Mouse (Mus musculus) myocyte (in vitro differentiated cells): ENCODE measurements around the gene Tshr. TPM values are rescaled to one million over a fixed set of nuclear protein-coding genes. Genes with fewer than 3 reads are reported as not detected.
A peak's percentile ranks its signal among the peaks of the same experiment; 100 is the strongest.

Experiments used
- H3K27me3 ChIP-seq: one replicate; pipeline ENCODE4 v1.6.1; 2011; ENCODE audit not compliant: control insufficient read depth, insufficient read depth, insufficient read length
- H3K36me3 ChIP-seq: one replicate; pipeline ENCODE4 v1.6.1; 2011; ENCODE audit not compliant: control insufficient read depth, insufficient read depth
- H3K4me2 ChIP-seq: one replicate; pipeline ENCODE4 v1.6.1; 2011; ENCODE audit warnings: low read depth, control low read depth
- H3K4me3 ChIP-seq: one replicate; pipeline ENCODE4 v1.5.1; 2011; ENCODE audit warnings: mild to moderate bottlenecking, control low read depth, moderate library complexity
- H3K79me2 ChIP-seq: one replicate; pipeline ENCODE4 v1.6.1; 2011; ENCODE audit not compliant: control insufficient read depth, insufficient read depth
- H3ac ChIP-seq: one replicate; pipeline ENCODE4 v1.6.1; 2011; ENCODE audit not compliant: control insufficient read depth, insufficient read length
- CEBPB ChIP-seq: IDR thresholded peaks from 2 replicates; pipeline ENCODE4 v1.6.1; 2011; ENCODE audit warnings: mild to moderate bottlenecking, moderate library complexity; ENCODE audit not compliant: poor library complexity, insufficient read depth, severe bottlenecking
- E2F4 ChIP-seq: IDR thresholded peaks from one replicate; pipeline ENCODE4 v1.6.1; 2011; ENCODE audit warnings: mild to moderate bottlenecking, control low read depth, moderate library complexity; ENCODE audit not compliant: insufficient read depth
- MAX ChIP-seq: IDR thresholded peaks from one replicate; pipeline ENCODE4 v1.6.1; 2011; ENCODE audit warnings: low read depth, mild to moderate bottlenecking, control low read depth
- MYOD1 ChIP-seq, 3 experiments: IDR thresholded peaks; one replicate each; pipeline ENCODE4 v1.6.1; 2011; ENCODE audit warnings: control low read depth in 2 of 3, low read depth in 2 of 3, mild to moderate bottlenecking in 2 of 3, moderate library complexity in 1 of 3; ENCODE audit not compliant: insufficient read length in 2 of 3, control insufficient read depth in 1 of 3
- MYOG ChIP-seq, 3 experiments: IDR thresholded peaks; one replicate each; pipeline ENCODE4 v1.6.1; 2011; ENCODE audit warnings: control low read depth in 2 of 3, low read depth in 2 of 3, mild to moderate bottlenecking in 2 of 3; ENCODE audit not compliant: insufficient read length in 2 of 3, control insufficient read depth in 1 of 3, insufficient read depth in 1 of 3
- POLR2A ChIP-seq: IDR thresholded peaks from one replicate; pipeline ENCODE4 v1.6.1; 2011; ENCODE audit warnings: low read depth, mild to moderate bottlenecking, control low read depth, moderate library complexity; ENCODE audit not compliant: insufficient read length
- POLR2AphosphoS2 ChIP-seq: IDR thresholded peaks from one replicate; pipeline ENCODE4 v1.6.1; 2011; ENCODE audit warnings: low read depth, control low read depth; ENCODE audit not compliant: insufficient read length
- REST ChIP-seq: IDR thresholded peaks from one replicate; pipeline ENCODE4 v1.6.1; 2011; ENCODE audit warnings: mild to moderate bottlenecking, control low read depth, moderate library complexity; ENCODE audit not compliant: insufficient read depth, insufficient read length
- SRF ChIP-seq: IDR thresholded peaks from one replicate; pipeline ENCODE4 v1.6.1; 2011; ENCODE audit warnings: low read depth; ENCODE audit not compliant: control insufficient read depth, insufficient read length
- TCF12 ChIP-seq: IDR thresholded peaks from one replicate; pipeline ENCODE4 v1.6.1; 2011; ENCODE audit warnings: mild to moderate bottlenecking, control low read depth; ENCODE audit not compliant: poor library complexity, insufficient read depth, severe bottlenecking
- TCF3 ChIP-seq: IDR thresholded peaks from one replicate; pipeline ENCODE4 v1.6.1; 2011; ENCODE audit warnings: low read depth, control low read depth; ENCODE audit not compliant: insufficient read length
- USF1 ChIP-seq: IDR thresholded peaks from one replicate; pipeline ENCODE4 v1.6.1; 2011; ENCODE audit warnings: low read depth, mild to moderate bottlenecking, control low read depth, moderate library complexity
- polyA plus RNA-seq: library from polyadenylated mRNA; unstranded; fragments of >200 nt; fragmentation: generic; extraction: Trizol; gene quantifications from one replicate; pipeline ENCODE4 v1.2.1, GENCODE M21; 2012; ENCODE audit warnings: missing spikeins

Tshr gene
- polyA plus RNA-seq, 1 experiment = not detected

- peaks cover 34% of the 10 kb centered on the region for H3K27me3 ChIP-seq
- TF ChIP-seq TCF12 (no peak), POLR2A (no peak), MAX (no peak), MYOD1 (IDR thresholded peaks at IDR 0.05; ENCODE audit: control insufficient read depth in 1 of 3, insufficient read length in 2 of 3, low read depth in 2 of 3) (no peak)
- H3K4me3 ChIP-seq = peak overlapping the region; percentile 10
- no peaks in the 10 kb centered on the region for H3K79me2 ChIP-seq
- H3K36me3 ChIP-seq = no peaks in the 10 kb centered on the region
- H3ac ChIP-seq = no peak overlapping the region
- H3K4me2 ChIP-seq = peak overlapping the region; percentile 96
Observed at GRCm38 (mm10) chr12:91400232-91401048, 16.1 kb downstream of the Tshr start.

GRCm38 (mm10) chr12:91401049-91401352, 16.6 kb downstream of the Tshr start:
- H3K79me2 ChIP-seq = no peaks in the 10 kb centered on the region
- no peak overlapping the region for H3ac ChIP-seq
- H3K4me3 ChIP-seq = peak overlapping the region; percentile 10
- no peak for TF ChIP-seq USF1
- TF ChIP-seq TCF12 = no peak
- no peak for TF ChIP-seq TCF3
- TF ChIP-seq MYOG (IDR thresholded peaks at IDR 0.05; ENCODE audit: control insufficient read depth in 1 of 3, insufficient read depth in 1 of 3, insufficient read length in 2 of 3, low read depth in 2 of 3) = no peak
- no peak for TF ChIP-seq CEBPB
- TF ChIP-seq REST = no peak
- no peak for TF ChIP-seq MYOD1 (IDR thresholded peaks at IDR 0.05; ENCODE audit: control insufficient read depth in 1 of 3, insufficient read length in 2 of 3, low read depth in 2 of 3)
- TF ChIP-seq POLR2A = no peak
- no peak for TF ChIP-seq MAX
- no peak for TF ChIP-seq POLR2AphosphoS2
- TF ChIP-seq E2F4 = no peak
- no peak for TF ChIP-seq SRF
- no peaks in the 10 kb centered on the region for H3K36me3 ChIP-seq
- peak overlapping the region; percentile 96 for H3K4me2 ChIP-seq
- peaks cover 34% of the 10 kb centered on the region for H3K27me3 ChIP-seq

- Histone ChIP-seq H3ac (no peak overlapping the region), H3K4me3 (no peak overlapping the region), H3K27me3 (peaks cover 3% of the 10 kb centered on the region), H3K4me2 (no peak overlapping the region), H3K79me2 (no peaks in the 10 kb centered on the region), H3K36me3 (no peaks in the 10 kb centered on the region)
- TF ChIP-seq MYOG (IDR thresholded peaks at IDR 0.05; ENCODE audit: control insufficient read depth in 1 of 3, insufficient read depth in 1 of 3, insufficient read length in 2 of 3, low read depth in 2 of 3) (no peak), POLR2A (no peak), SRF (no peak), USF1 (no peak)
Observed at GRCm38 (mm10) chr12:91410306-91410705, 25.9 kb downstream of the Tshr start.

- TF ChIP-seq POLR2A = no peak
- Histone ChIP-seq H3K4me2 (no peak overlapping the region), H3K79me2 (no peaks in the 10 kb centered on the region), H3K36me3 (no peaks in the 10 kb centered on the region), H3ac (no peak overlapping the region), H3K27me3 (peaks cover 3% of the 10 kb centered on the region), H3K4me3 (no peak overlapping the region)
Observed at GRCm38 (mm10) chr12:91412461-91413182, 28.3 kb downstream of the Tshr start.

- TF ChIP-seq USF1 (no peak), MAX (no peak), REST (no peak), POLR2A (no peak), TCF3 (no peak), E2F4 (no peak), SRF (no peak), MYOG (IDR thresholded peaks at IDR 0.05; ENCODE audit: control insufficient read depth in 1 of 3, insufficient read depth in 1 of 3, insufficient read length in 2 of 3, low read depth in 2 of 3) (no peak), CEBPB (no peak), TCF12 (no peak)
- no peaks in the 10 kb centered on the region for H3K79me2 ChIP-seq
- H3K4me2 ChIP-seq = no peak overlapping the region
- peaks cover 3% of the 10 kb centered on the region for H3K27me3 ChIP-seq
- H3K4me3 ChIP-seq = no peak overlapping the region
- no peaks in the 10 kb centered on the region for H3K36me3 ChIP-seq
- H3ac ChIP-seq = no peak overlapping the region
Observed at GRCm38 (mm10) chr12:91415112-91415511, 30.7 kb downstream of the Tshr start.
